Mouse (Mus musculus) heart, embryonic 14.5 days (tissue): ENCODE measurements around the gene Kctd7. TPM values are rescaled to one million over a fixed set of nuclear protein-coding genes. Genes with fewer than 3 reads are reported as not detected.

Source experiments
- ATAC-seq: fragments of 200-750 bp; cut with Nextera tagmentation; 2 replicates; pipeline ENCODE4 v1.8.0; 2017; ENCODE audit warnings: low read depth, moderate TSS enrichment; ENCODE audit not compliant: insufficient number of reproducible peaks, insufficient read depth, low FRiP score
- H3K27ac ChIP-seq, 2 experiments: fragments of 200-500 bp in 1 of 2; fragments of 300-500 bp in 1 of 2; sonication (generic) in 1 of 2; replicated peaks in 1 of 2; 2 replicates each; pipeline ENCODE4 v1.5.1; 2012 to 2014; ENCODE audit warnings: low read depth in 2 of 2, low read length in 2 of 2, control low read depth in 1 of 2, mild to moderate bottlenecking in 1 of 2, mixed read lengths in 1 of 2; ENCODE audit not compliant: control insufficient read depth in 1 of 2, insufficient read depth in 1 of 2
- H3K27me3 ChIP-seq: fragments of 300-500 bp; sonication (generic); 2 replicates; pipeline ENCODE4 v1.6.1; 2014; ENCODE audit warnings: mild to moderate bottlenecking, low read length, control low read depth; ENCODE audit not compliant: control insufficient read depth, insufficient read depth
- H3K36me3 ChIP-seq: fragments of 300-500 bp; sonication (generic); 2 replicates; pipeline ENCODE4 v1.6.1; 2014; ENCODE audit warnings: mild to moderate bottlenecking, control low read depth, low read length, mixed read lengths; ENCODE audit not compliant: control insufficient read depth, insufficient read depth
- H3K4me1 ChIP-seq, 2 experiments: fragments of 200-500 bp in 1 of 2; fragments of 300-500 bp in 1 of 2; sonication (generic) in 1 of 2; 2 replicates each; pipeline ENCODE4 v1.6.1; 2012 to 2014; ENCODE audit warnings: low read length in 2 of 2, control low read depth in 1 of 2, mixed read lengths in 1 of 2; ENCODE audit not compliant: control insufficient read depth in 2 of 2, insufficient read depth in 2 of 2
- H3K4me2 ChIP-seq: fragments of 300-500 bp; sonication (generic); 2 replicates; pipeline ENCODE4 v1.6.1; 2014; ENCODE audit warnings: mild to moderate bottlenecking, low read length
- H3K4me3 ChIP-seq, 2 experiments: fragments of 200-500 bp in 1 of 2; fragments of 300-500 bp in 1 of 2; sonication (generic) in 1 of 2; 2 replicates each; pipeline ENCODE4 v1.5.1; 2012 to 2014; ENCODE audit warnings: low read length in 2 of 2, mild to moderate bottlenecking in 2 of 2, control low read depth in 1 of 2, low read depth in 1 of 2, moderate library complexity in 1 of 2; ENCODE audit not compliant: control insufficient read depth in 1 of 2, insufficient read depth in 1 of 2
- H3K9ac ChIP-seq: fragments of 300-500 bp; sonication (generic); 2 replicates; pipeline ENCODE4 v1.6.1; 2014; ENCODE audit warnings: mild to moderate bottlenecking, low read length
- H3K9me3 ChIP-seq: fragments of 300-500 bp; sonication (generic); 2 replicates; pipeline ENCODE4 v1.6.1; 2016; ENCODE audit warnings: low read length, control low read depth; ENCODE audit not compliant: control insufficient read depth
- WGBS: fragments of 180-500 bp; shearing (Covaris S2); extraction: QIAGEN DNeasy Blood & Tissue Kit; methylation state at CpG from one replicate; pipeline ENCODE4 v1.1.7; 2014; 5-methylcytosine and 5-hydroxymethylcytosine counted together
- polyA plus RNA-seq: library from polyadenylated mRNA; unstranded; fragments of >200 nt; fragmentation: Nextera tagmentation; extraction: Ambion mirVana; gene quantifications from 2 replicates; pipeline ENCODE4 v1.2.1, GENCODE M21; 2014

The Kctd7 gene
- polyA plus RNA-seq, 1 experiment from 2014 or later, result 4.8 TPM

- ATAC-seq, result no peak
- no peak overlapping the region for H3K27ac ChIP-seq
- H3K9me3 ChIP-seq, result no peaks in the 10 kb centered on the region
- 55% methylated on average over 4 of the region's 4 CpGs for WGBS
- H3K9ac ChIP-seq, result no peak overlapping the region
- H3K36me3 ChIP-seq, result no peaks in the 10 kb centered on the region
- H3K4me3 ChIP-seq, result no peak overlapping the region
- peaks cover 2 to 5% of the 10 kb centered on the region in 2 experiments; a peak in 1 of 4 replicates for H3K4me1 ChIP-seq
- H3K4me2 ChIP-seq, result no peak overlapping the region
- H3K27me3 ChIP-seq, result no peaks in the 10 kb centered on the region; the same call in 1 of the 2 replicates
Measured at GRCm38 (mm10) chr5:130165213-130165612, 20.6 kb downstream of the Kctd7 start.

GRCm38 (mm10) chr5:130169109-130169508 lies 24.4 kb downstream of the Kctd7 start:
- H3K27ac ChIP-seq, result no peak overlapping the region

GRCm38 (mm10) chr5:130170666-130171422 lies 26.2 kb downstream of the Kctd7 start:
- ATAC-seq, result no peak
- Histone ChIP-seq H3K4me2 (peak overlapping the region; percentile 85), H3K27me3 (no peaks in the 10 kb centered on the region), H3K4me3 (peak overlapping the region; percentile 77 to 88), H3K9ac (peak overlapping the region; percentile 90), H3K27ac (peak overlapping the region; percentile 91 to 94), H3K4me1 (peaks cover 8 to 30% of the 10 kb centered on the region in 2 experiments), H3K9me3 (no peaks in the 10 kb centered on the region), H3K36me3 (no peaks in the 10 kb centered on the region)
- 7% methylated on average over 6 of the region's 6 CpGs for WGBS

More at GRCm38 (mm10) chr5:130169109-130169508, 24.4 kb downstream of the Kctd7 start:
- Histone ChIP-seq H3K9ac (no peak overlapping the region), H3K36me3 (no peaks in the 10 kb centered on the region), H3K27me3 (no peaks in the 10 kb centered on the region), H3K4me2 (no peak overlapping the region), H3K9me3 (no peaks in the 10 kb centered on the region), H3K4me3 (no peak overlapping the region), H3K4me1 (peaks cover 8 to 30% of the 10 kb centered on the region in 2 experiments)
- WGBS, result 7% methylated on average over 6 of the region's 6 CpGs
- no peak for ATAC-seq

GRCm38 (mm10) chr5:130171423-130171954 lies 26.8 kb downstream of the Kctd7 start, which contains the start of gene Rabgef1:
Gene Rabgef1, plus strand, starts transcription at chr5:130171798.
- Histone ChIP-seq H3K4me2 (peak within 1 kb of the TSS; percentile 85), H3K9ac (peak within 1 kb of the TSS; percentile 90), H3K9me3 (no peaks in the 10 kb centered on the region), H3K36me3 (no peaks in the 10 kb centered on the region), H3K27me3 (no peaks in the 10 kb centered on the region), H3K4me3 (peak within 1 kb of the TSS; percentile 77 to 88), H3K27ac (peak within 1 kb of the TSS; percentile 91 to 94), H3K4me1 (peaks cover 8 to 30% of the 10 kb centered on the region in 2 experiments)
- ATAC-seq, result peak; percentile 93
- WGBS, result under 1% methylated on average over 45 of the region's 62 CpGs

GRCm38 (mm10) chr5:130171956-130172601 lies 27.4 kb downstream of the Kctd7 start:
- peak overlapping the region; percentile 90 for H3K9ac ChIP-seq
- no peaks in the 10 kb centered on the region for H3K36me3 ChIP-seq
- no peak for ATAC-seq
- no peaks in the 10 kb centered on the region for H3K27me3 ChIP-seq
- H3K4me3 ChIP-seq, result peak overlapping the region; percentile 77 to 88
- peak overlapping the region; percentile 48 to 91 for H3K27ac ChIP-seq
- H3K4me1 ChIP-seq, result peaks cover 8 to 30% of the 10 kb centered on the region in 2 experiments
- under 1% methylated on average over 40 of the region's 46 CpGs for WGBS
- no peaks in the 10 kb centered on the region for H3K9me3 ChIP-seq
- H3K4me2 ChIP-seq, result peak overlapping the region; percentile 72

GRCm38 (mm10) chr5:130173012-130173411 lies 28.4 kb downstream of the Kctd7 start:
- no peaks in the 10 kb centered on the region for H3K9me3 ChIP-seq
- peaks cover 8 to 33% of the 10 kb centered on the region in 2 experiments for H3K4me1 ChIP-seq
- H3K36me3 ChIP-seq, result no peaks in the 10 kb centered on the region
- no peaks in the 10 kb centered on the region for H3K27me3 ChIP-seq
- WGBS, result 71% methylated on average over 4 of the region's 4 CpGs
- no peak overlapping the region for H3K27ac ChIP-seq
- H3K4me3 ChIP-seq, result peak overlapping the region in 1 of 2 experiments; percentile 88; a peak in 2 of 4 replicates
- peak overlapping the region; percentile 72 for H3K4me2 ChIP-seq
- peak overlapping the region; percentile 90; the same call in 1 of the 2 replicates for H3K9ac ChIP-seq
- no peak for ATAC-seq

GRCm38 (mm10) chr5:130177871-130178270 lies 33.2 kb downstream of the Kctd7 start:
- ATAC-seq, result no peak

More at GRCm38 (mm10) chr5:130177871-130178270, 33.2 kb downstream of the Kctd7 start:
- no peak overlapping the region for H3K9ac ChIP-seq
- no peaks in the 10 kb centered on the region for H3K27me3 ChIP-seq
- WGBS, result 36% methylated on average over 4 of the region's 4 CpGs
- no peak overlapping the region for H3K4me3 ChIP-seq
- H3K27ac ChIP-seq, result no peak overlapping the region
- no peak overlapping the region for H3K4me2 ChIP-seq
- no peaks in the 10 kb centered on the region for H3K36me3 ChIP-seq
- peaks cover 5 to 18% of the 10 kb centered on the region in 2 experiments; a peak in 3 of 4 replicates for H3K4me1 ChIP-seq
- H3K9me3 ChIP-seq, result no peaks in the 10 kb centered on the region
